Mouse (Mus musculus) inflammation-experienced regulatory T-cells, adult 6 months (primary cell): ENCODE measurements around the gene Efnb2. TPM values are rescaled to one million over a fixed set of nuclear protein-coding genes. Genes with fewer than 3 reads are reported as not detected.

ENCODE experiments used
- ATAC-seq: one replicate; pipeline ENCODE4 v1.8.0; 2017
- polyA plus RNA-seq, 3 experiments: library from polyadenylated mRNA; unstranded; fragments of 100-300 nt; shearing (Covaris generic); gene quantifications; one replicate each; pipeline ENCODE4 v1.2.1; 2017

The Efnb2 gene
- polyA plus RNA-seq, 3 experiments from 2014 or later: 0.18 to 0.27 TPM; not detected in 1

DNA sequence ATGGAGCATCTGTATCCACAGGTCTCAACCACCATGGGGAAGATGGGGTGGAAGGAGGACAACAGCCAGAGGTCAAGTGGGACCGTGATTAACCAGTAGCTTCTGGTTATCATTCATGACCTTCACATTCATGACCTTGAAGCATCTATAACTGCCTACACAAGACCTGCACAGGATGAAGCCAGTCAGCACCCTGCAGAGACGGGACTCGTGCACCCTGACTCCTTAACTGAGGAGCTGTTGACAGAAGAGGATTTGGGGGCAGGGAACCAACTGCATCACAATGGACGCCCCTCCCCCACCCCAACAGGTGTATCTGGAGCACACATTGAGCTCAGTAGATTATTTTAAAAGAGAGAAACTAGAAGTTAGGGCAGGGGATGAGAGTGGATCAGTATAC is 49.1 kb downstream of the Efnb2 start:
- no peak for ATAC-seq

DNA sequence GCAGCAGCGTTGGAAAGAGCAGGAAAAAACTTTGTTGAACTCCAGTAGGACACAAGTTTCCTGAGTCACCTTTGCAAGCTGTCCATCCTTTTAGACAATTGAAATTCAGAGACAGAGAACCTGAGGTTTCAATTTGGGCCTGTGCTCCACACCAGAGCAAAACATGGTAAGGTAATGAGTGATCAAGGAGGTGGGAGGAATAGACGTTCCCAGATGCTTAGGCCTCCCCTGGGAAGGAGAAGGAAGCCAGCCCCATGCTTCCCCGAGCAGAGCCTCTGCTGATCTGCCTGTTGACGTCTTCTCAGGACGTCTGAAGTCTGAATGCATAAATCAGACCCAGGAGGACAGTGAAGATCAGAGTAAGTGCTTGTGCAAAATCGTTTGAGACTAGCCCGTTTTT is 51.3 kb downstream of the Efnb2 start:
- no peak for ATAC-seq

DNA sequence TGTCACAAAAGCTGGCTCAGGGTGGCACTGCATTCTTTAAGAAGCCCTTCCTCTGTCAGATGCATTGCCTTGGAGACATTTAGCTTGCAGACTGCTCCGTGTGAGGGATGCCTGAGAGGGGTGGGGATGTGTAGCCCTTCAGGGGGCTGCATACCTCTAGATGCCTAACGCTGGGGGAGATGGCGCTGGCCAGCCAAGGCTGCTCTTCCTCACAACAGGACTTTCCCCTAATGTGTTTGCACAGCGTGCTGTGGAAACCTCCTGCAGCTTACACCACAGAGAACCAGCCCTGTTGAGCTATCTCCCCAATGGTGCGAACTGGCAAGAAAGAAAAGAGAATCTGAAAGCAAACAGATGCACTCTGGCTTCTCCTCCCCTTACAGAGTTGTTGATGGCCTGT is 51.9 kb downstream of the Efnb2 start:
- no peak for ATAC-seq

DNA sequence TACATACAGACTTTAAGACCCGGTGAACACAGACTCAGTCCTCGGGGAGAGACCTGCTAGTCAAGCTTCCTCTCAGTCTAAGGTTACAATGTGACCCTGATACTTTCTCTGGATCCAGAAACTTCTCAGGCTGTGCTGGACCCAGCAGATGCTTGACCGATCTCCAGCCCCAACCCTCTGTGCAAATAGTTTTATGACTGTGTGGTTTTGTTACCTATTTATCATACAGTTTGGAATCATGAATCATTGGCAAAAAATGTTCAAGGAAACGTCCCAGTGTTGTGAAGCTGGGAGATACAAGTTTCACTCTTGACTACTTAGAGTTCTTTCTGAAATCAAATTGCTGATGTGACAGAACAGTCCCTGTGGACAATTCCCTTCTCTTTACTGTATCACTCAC is 55.4 kb downstream of the Efnb2 start:
- no peak for ATAC-seq

DNA sequence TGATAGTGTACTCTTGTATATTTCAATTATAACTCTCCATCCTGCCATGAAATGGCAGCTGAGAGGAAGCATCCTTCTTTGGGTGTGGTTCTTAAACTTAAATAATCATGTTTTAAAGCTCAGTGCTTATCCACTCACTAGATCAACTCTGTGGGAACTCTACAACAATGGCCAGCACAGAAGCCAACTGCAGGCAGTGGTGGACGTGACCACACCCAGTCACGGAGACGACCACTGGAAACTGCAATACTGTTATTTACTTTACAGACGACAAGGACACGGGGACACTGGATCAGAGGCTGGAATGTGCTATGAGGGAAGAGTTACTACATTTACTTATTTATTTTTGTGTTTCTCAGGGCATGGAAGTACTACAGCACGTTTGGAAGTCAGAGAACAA is 57.2 kb downstream of the Efnb2 start:
- ATAC-seq: no peak

DNA sequence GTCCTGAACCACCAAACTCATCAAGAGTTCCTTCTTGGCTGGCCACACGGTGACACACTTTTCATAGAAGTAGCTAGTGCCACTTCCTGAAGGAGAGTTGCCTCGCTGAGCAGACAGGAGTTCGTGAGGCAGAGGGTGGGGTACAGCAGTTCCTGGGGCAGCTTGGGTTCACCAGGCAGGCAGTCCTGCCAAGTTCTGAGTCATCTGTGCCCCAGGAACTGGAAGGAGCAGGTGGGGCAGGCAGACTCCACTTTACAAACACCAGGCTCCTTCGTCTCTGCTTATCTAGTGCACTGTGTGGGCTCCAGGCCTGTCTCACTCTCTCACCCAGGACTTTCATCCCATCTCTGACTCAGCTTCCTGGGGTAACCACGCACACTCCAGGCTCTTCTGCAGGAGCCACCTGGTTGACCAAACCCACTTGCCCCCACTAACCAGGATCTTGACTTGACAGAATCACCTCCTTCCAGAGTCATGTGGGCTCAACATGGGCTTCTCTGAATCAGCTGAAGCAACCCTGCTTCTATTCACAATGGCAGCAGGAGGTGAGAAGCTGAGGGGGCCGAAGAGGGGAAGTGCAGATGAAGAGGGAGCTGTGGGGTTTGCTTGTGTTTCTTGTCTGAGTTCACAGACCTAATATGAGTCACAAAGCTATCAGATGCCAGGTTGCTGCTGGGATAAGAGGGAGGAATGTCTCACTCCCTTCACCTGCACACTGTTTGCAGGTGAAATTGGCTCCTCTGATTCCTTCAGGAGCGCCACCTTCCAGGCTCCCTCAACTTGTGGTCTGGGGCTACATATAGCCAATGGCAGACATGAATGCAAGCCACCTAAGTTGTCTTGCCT is 58.2 kb downstream of the Efnb2 start:
- no peak for ATAC-seq

DNA sequence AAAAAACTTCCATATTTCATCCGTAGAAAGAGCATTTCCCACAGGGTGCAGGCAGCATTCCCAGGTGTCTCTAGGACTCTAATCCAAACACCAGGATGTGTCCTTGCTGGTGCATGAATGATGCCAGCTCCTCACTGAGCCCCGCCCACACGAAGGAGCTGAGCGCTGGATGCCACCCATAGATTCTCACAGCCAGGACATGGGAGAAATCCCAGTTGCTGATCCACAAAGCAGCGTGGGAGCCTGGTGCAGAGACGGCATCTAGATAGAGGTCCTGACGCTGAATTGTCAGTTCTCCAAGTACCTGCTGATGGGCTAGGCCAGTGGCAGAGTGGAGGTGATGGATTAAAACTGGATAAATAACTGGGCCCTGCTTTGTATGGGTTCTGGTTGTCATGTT is 61.1 kb downstream of the Efnb2 start:
- ATAC-seq: no peak

DNA sequence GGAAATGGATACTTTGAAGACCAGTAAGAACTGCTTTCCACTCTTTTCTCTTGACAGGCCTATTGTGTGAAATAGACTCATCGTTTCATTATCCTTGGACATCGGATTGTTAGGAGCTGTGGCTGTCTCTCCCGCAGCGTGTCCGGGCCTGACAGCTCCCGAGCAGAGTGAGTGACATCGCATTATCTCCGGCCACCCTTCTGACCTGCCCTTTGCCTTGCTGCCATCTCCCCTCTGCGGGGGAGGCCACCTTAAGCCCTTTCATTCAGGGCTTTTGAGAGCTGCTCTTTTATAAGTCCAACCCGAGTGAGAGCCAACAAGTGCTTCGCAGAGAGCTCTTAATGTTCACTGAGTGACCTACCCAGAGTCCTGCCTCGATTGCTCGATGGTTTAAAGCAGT is 63.6 kb downstream of the Efnb2 start:
- no peak for ATAC-seq

DNA sequence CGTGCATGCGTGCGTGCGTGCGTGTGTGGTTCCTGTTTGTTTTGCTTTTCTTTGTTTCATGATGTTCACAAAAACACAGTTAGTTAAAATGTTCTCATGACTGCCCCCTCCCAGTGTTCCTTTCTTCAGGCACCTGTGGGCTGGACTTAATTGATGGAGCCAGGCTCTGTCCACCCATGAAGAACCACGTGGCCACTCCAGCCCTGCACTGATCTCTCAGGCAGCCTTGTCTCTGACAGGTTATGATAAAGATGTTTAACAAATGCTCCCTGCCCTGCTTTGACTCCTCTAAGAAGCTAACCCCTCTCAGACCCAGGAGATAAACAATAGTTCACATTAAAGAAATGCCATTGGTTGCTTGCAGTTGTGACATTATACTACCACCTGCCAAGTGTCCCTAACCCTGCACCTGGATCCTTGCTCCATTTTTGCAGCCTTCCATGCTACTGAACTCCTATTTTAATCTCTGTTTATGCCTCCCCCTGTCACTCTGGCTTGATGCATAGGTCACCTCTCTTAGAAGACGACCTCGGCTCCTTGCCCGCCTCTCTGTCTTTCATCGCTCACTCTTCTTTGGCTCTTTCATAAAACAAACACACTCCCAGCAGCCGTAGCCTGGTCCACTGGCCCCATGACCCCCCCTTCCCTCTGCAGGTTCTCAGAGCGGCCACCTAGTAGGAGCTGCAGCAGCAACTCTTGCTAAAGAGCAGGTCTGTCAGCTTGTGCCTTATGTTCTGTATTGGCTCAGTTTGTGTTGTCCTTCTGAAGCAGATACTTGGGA is 65.0 kb downstream of the Efnb2 start:
- no peak for ATAC-seq

DNA sequence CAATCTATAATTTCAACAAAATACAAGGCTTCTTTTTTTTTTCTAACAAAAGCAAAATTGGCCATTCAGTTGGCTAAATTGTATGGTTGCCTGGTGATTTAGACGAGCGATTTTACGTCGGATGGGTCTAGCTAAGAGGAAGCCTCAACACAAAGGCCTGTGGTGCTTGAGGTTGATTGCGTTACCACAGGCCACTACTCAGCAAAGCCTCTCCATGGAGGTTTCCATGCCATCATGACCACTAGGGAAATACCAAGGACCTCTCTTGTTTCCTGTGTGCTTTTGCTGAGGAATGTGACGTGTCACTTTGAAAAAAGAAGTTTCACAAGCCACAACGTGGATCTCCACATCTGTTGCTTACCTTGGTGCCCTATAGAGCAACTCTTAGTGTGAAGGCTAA is 67.2 kb downstream of the Efnb2 start:
- no peak for ATAC-seq

DNA sequence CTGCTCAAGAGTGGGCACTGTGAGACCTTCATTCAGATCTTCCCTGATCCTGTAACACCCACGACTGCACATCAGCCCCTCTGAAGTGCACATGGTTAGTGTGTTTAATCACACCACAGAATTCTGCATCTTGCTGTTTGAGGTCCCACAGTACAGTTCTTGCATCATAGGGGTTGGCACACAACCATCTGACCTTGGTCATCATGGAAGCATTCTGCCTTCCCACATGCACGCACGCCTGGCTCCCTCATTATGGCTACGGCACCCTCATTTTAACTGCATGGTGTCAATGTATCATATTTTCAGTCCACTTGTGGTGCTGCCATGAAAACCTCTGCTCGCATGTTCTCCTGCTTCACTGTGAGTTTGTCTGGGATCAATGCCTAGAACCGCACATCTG is 67.7 kb downstream of the Efnb2 start:
- ATAC-seq: no peak

DNA sequence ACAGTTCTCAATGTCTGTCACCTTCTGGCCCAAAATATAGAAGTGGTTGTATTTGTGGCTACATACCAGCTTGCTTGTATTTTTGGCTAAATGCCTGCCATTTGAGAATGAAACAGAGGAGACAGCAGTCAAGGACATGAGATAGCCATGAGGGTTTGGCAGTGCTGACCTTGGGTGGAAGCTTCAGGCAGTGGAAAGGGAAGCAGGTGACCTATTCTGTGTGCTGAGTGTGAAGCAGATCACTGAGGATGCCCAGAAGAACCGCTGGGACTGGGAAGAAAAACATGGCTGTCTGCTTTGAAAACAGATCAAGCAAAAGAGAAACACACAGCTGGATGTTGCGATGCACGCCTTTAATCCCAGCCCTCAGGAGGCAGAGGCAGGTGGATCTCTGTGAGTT is 68.7 kb downstream of the Efnb2 start:
- no peak for ATAC-seq

DNA sequence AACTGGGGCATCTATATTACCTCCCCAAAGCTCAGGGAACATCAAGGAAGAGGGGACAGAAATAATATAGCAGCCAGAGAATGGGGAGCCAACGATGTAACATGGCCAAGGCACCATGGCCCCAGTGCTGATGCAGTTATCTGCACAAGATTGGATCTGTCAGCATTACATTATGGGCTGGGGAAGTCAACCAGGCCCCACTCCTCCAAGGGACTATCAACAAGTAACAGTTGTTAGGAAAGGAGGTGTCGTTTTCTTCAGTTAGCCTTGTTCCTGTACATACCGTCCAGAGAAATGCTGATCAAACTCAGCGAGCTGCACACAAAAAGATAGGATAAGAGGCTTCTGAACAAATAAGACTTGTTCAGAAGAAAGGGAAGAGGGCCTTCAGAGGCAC is 77.1 kb downstream of the Efnb2 start:
- no peak for ATAC-seq

DNA sequence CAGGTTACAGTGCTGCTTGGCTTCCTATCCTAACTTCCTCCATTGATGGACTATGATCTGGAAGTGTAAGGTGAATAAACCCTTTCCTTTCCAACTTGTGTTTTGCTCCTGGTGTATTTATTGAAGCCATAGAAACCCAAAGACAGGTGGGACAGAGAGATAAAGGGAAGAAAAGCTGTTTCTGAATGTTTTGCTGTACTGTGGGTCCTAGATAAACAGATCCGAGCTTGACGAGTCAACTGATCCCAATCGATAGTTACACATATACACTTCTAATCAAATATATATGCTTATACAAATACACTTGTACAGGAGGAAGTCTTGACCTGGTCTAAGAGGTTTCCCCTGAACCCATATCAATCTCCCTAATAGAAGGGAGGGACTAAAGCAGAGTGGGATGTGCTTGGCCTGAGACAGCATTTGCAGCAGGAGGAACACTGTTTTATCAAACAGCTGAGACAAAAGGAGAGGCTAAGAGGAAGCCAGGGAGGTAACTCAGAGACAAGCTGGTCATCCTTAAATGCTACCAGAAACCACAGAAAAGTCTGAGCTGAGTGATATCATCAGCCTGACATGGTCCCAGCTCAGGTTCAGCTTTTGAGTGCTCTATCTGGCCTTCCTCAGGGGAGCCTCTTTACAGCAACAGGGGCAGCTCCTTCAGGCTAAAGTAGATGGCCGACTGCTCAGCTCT is 77.6 kb downstream of the Efnb2 start:
- no peak for ATAC-seq

DNA sequence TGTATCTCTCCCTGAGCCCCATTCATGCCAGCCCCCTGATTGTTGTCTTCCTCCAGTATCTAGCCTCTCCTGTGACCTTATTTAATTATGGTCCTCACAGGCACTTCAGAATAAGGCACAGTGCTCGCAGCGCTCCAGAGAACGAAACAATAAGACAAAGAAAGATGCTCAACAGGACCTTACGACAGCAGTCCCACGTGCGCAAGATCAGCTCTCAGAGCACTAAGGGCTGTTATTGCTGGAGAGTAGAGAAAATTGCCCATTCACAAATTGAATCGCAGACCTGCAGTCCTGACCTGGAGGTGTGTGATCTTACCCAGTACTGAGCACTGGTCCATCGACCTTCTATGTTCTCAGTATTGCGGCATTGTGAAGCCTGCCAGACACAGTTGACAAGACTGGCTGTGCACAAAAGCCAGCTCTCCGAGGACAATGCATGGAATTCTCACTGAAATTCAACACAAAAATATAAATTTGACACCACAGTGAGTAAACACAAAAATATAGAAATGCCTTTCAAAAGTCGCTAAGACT is 83.2 kb downstream of the Efnb2 start:
- no peak for ATAC-seq

DNA sequence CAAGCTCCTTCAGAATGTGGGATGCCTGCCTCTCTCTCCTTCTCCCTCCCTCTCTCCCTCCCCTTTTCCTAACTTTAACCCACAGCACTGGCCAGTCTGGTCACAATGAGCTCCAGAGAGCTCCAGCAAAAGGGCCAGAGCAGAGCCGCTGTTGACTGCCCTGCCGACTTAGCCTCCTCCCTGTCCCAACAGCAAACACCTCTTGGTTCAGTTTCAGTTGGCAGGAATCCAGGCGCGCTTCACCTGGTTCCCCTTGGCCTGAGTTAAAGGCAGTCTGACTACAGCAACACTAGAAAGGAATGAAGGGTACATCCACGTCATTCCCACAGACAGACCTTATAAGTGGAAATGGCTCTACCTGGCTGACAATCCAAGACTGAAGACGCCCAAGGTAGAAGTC is 84.2 kb downstream of the Efnb2 start:
- no peak for ATAC-seq

DNA sequence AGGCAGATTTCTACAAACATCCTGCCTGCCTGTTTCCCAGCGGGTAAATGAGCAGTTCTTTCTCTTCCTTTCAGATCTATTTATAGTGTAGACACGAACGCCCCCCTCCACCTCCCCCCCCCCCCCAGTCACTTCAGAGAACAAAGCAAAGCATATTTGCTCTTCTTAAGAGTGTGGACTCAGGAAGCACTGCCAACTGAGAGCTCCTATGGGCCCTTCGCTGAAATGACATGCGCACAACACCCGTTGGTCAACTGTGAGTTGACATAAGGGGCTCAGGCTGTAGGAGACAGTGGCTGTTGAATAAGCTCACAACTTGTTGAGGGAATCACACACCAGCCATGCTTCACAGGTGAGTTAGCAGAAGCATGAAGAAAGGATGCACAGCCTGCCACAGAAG is 84.8 kb downstream of the Efnb2 start:
- no peak for ATAC-seq

DNA sequence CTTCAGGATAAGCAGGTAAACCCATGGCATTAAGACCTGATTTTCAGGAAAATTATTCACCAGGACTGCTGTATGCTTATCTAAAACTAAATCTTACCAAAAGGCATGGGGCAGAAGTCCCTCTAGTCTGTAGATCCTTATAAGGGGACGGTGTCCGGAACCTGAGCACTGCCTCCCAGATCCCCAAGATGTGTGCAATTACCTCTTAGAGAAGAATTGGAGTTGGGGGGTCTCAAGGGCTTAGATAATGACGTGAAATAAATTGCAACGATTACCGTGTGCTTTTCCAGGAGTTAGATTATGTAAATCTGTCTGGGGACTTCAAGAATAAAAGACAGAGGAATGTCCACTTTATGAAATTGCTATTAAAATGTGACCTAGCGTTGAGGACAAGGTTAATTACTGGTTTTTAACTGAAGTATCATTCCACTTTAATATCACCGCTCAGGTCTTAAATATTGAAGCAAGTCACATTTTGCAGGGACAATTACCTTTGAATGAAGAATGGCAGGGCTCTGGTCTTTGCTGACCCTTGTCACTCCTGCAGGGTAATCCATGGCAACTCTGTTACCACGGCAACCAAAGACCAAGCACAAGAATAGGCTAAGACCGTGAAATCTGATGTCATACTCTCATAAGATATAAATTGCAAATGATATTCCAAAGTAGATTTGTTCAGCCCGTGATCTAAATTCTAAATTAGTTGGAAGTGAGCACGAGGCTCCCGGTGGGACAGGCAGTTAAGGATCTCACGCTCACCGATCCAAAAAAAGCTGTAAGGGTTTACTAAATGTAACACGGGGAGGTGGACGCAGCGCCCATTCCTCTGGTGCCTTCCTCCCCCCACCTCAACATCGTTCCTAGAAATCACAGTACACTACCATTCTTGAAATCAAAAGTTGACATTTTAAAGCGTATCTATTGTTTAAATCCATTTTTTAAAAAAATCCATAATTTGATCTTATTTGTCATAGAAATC is 86.2 kb downstream of the Efnb2 start:
- ATAC-seq: no peak

DNA sequence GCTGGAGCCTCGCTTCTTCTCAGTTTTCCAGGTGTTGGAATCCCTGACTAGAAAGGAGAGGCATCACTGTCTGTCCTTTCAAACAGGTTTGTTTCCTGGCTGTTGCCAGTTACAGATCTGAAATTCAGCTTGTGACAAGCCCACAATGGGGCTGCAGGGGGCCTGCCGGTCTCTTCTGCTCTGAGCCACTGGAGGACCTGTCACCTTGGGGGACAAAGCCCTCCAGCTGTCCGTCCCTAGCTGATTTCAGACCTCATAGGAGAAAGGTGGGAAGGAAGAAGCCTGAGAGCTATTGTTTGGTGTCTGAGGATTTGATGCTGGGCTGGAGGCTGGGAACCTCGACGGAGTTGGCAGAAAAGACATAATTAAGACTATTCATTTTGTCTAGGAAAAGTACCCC is 88.8 kb downstream of the Efnb2 start:
- no peak for ATAC-seq

DNA sequence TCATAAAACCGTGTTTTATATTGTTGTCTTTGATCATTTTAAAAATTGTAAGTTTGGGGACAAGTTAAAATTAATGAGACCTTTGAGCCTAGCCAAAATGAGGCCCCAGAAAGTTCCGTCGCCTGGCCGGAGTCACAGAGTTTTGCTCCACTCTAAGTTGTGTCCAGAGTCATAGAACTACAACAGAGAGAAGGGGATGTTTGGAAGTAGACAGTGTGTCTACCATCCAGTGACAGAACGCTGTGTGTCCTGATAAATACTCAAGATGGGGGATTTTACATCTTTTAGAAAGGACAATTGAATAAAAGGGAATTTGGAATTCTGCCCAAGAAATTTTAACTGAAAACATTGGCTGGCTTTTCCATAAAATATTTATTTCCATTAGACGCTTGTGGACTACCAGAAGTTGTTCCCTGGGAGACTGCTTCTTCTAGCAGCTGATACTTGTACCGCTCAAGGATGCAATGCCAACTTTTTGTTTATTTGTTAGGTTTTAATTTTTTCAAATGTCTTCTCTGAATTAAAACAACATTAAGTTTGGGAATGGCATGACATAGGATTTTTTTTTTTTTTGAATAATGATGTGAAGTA is 89.3 kb downstream of the Efnb2 start:
- ATAC-seq: no peak

DNA sequence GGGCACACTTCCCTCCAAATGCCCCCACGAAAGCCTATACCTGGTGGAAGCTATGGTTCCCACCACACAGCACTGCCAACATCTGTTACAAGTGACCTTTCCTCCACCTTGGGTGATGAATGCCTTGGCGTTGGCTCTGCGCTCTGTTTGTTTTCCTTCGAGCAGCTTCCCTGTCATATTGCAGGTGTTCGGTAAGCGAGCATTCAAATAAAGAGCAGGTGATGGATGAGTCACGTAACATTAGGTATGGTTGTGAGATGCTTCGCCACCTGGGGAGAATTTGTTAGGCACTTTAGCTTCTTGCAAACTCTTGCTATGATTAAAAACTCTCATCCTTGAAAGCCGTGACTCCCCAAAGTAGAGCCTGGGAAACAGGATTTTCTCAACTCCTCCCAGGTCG is 91.8 kb downstream of the Efnb2 start:
- no peak for ATAC-seq
